Mouse (Mus musculus) heart, adult 2 months (tissue): ENCODE data around the gene Mertk.

Source experiments
- CTCF ChIP-seq: fragments of 200-600 bp; IDR thresholded peaks from 2 replicates; pipeline ENCODE4 v1.8.1; 2022; ENCODE audit warnings: antibody characterized with exemption, mild to moderate bottlenecking, moderate library complexity
- POLR2A ChIP-seq: fragments of 200-500 bp; IDR thresholded peaks from 2 replicates; pipeline ENCODE4 v1.6.1; 2011; ENCODE audit warnings: mild to moderate bottlenecking, low read depth, low read length, control low read depth; ENCODE audit not compliant: insufficient read depth

DNA sequence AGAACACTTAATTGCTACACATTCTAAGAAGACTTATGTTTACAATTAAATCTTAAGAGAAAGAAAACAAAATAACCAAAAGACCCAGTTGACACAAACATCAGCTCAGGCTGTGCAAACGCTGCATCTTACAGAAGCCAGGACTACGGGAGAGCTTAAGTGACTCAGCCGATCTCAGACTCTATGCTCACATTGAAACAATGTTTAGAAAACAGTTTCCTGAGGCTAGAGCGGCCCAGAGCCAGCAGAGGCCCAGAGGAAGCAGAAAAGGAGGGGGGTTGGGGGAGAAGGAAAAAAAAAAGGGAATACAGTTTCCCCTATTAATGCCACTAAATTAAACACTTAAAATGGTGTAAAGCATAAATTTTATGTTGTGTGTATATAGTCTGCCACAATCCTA, 18.1 kb upstream of the Mertk start:
- TF ChIP-seq POLR2A, result no peak
- no peak for TF ChIP-seq CTCF
